Mouse (Mus musculus): ENCODE measurements around the gene Med27. TPM values are rescaled to one million over a fixed set of nuclear protein-coding genes. Genes with fewer than 3 reads are reported as not detected.

Gene Med27
- polyA plus RNA-seq, 1 experiment from 2014 or later = 31.1 TPM

- Histone ChIP-seq H3K4me3 (ENCODE audit: low read length) (no peak overlapping the region), H3K36me3 (ENCODE audit: control insufficient read depth, insufficient read depth) (no peaks in the 10 kb centered on the region), H3K4me1 (ENCODE audit: control insufficient read depth, insufficient read depth, low read length) (peaks cover 29% of the 10 kb centered on the region), H3K9ac (ENCODE audit: low read length) (no peak overlapping the region), H3K27ac (ENCODE audit: low read length) (no peak overlapping the region), H3K27me3 (ENCODE audit: control insufficient read depth, insufficient read depth, low read length) (no peaks in the 10 kb centered on the region), H3K9me3 (replicated peaks; ENCODE audit: control insufficient read depth, low read length) (no peaks in the 10 kb centered on the region), H3K4me2 (ENCODE audit: low read depth, low read length) (no peak overlapping the region)
- ATAC-seq (replicated peaks; ENCODE audit: extremely low read depth, insufficient read depth, low FRiP score) = no peak
- WGBS = 67% methylated on average over 9 of the region's 9 CpGs
These were observed 118.4 kb downstream of the Med27 start for GRCm38 (mm10) chr2:29464851-29465648.

- no peak overlapping the region for H3K4me3 ChIP-seq (ENCODE audit: low read length)
- H3K27me3 ChIP-seq (ENCODE audit: control insufficient read depth, insufficient read depth, low read length) = no peaks in the 10 kb centered on the region
- no peak overlapping the region for H3K4me2 ChIP-seq (ENCODE audit: low read depth, low read length)
- ATAC-seq (replicated peaks; ENCODE audit: extremely low read depth, insufficient read depth, low FRiP score) = no peak
- no peak overlapping the region for H3K27ac ChIP-seq (ENCODE audit: low read length)
- H3K4me1 ChIP-seq (ENCODE audit: control insufficient read depth, insufficient read depth, low read length) = peaks cover 29% of the 10 kb centered on the region
- 76% methylated on average over 3 of the region's 3 CpGs for WGBS
- no peak overlapping the region for H3K9ac ChIP-seq (ENCODE audit: low read length)
- H3K9me3 ChIP-seq (replicated peaks; ENCODE audit: control insufficient read depth, low read length) = no peaks in the 10 kb centered on the region
- no peaks in the 10 kb centered on the region for H3K36me3 ChIP-seq (ENCODE audit: control insufficient read depth, insufficient read depth)
These were observed 119.1 kb downstream of the Med27 start for GRCm38 (mm10) chr2:29465649-29466137.

- no peaks in the 10 kb centered on the region for H3K36me3 ChIP-seq (ENCODE audit: control insufficient read depth, insufficient read depth)
- H3K4me1 ChIP-seq (ENCODE audit: control insufficient read depth, insufficient read depth, low read length) = peaks cover 29% of the 10 kb centered on the region
- H3K27ac ChIP-seq (ENCODE audit: low read length) = no peak overlapping the region
- no peaks in the 10 kb centered on the region for H3K27me3 ChIP-seq (ENCODE audit: control insufficient read depth, insufficient read depth, low read length)
- H3K9ac ChIP-seq (ENCODE audit: low read length) = no peak overlapping the region
- WGBS = 35% methylated on average over 4 of the region's 4 CpGs
- peak; percentile 59; the same call in 1 of the 2 replicates for ATAC-seq (replicated peaks; ENCODE audit: extremely low read depth, insufficient read depth, low FRiP score)
- H3K4me3 ChIP-seq (ENCODE audit: low read length) = no peak overlapping the region
- no peak overlapping the region for H3K4me2 ChIP-seq (ENCODE audit: low read depth, low read length)
- H3K9me3 ChIP-seq (replicated peaks; ENCODE audit: control insufficient read depth, low read length) = no peaks in the 10 kb centered on the region
These were observed 119.8 kb downstream of the Med27 start for GRCm38 (mm10) chr2:29466396-29466795.

- no peak overlapping the region for H3K4me3 ChIP-seq (ENCODE audit: low read length)
- no peaks in the 10 kb centered on the region for H3K36me3 ChIP-seq (ENCODE audit: control insufficient read depth, insufficient read depth)
- 80% methylated on average over 15 of the region's 15 CpGs for WGBS
- H3K9me3 ChIP-seq (replicated peaks; ENCODE audit: control insufficient read depth, low read length) = no peaks in the 10 kb centered on the region
- peaks cover 22% of the 10 kb centered on the region for H3K4me1 ChIP-seq (ENCODE audit: control insufficient read depth, insufficient read depth, low read length)
- no peak overlapping the region for H3K27ac ChIP-seq (ENCODE audit: low read length)
- H3K4me2 ChIP-seq (ENCODE audit: low read depth, low read length) = no peak overlapping the region
- no peak for ATAC-seq (replicated peaks; ENCODE audit: extremely low read depth, insufficient read depth, low FRiP score)
- no peak overlapping the region for H3K9ac ChIP-seq (ENCODE audit: low read length)
- H3K27me3 ChIP-seq (ENCODE audit: control insufficient read depth, insufficient read depth, low read length) = no peaks in the 10 kb centered on the region
These were observed 121.9 kb downstream of the Med27 start for GRCm38 (mm10) chr2:29468517-29468936.

DNA sequence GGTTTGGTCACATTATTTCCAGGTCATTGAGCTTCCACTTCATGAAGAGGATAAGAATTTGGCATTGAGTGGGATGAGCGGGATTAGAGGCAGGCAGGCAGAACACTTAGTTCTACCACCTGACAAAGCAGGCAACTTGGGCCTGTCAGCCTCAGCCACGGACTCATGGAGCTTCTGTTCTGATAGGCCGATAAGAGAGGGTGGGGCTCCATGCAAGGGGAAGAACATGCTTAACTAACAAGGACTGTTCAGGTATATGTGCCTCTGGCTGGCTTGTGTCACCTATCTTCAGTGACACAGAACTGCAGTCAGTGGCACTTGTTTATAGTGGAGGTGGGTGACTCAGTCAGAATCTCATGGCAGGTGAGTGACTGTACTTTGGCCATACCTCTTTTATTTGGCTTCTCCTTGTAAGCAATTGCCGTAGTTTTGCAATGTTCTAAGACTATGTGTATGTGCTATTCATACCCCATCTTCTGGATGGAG lies 126.4 kb downstream of the Med27 start:
- WGBS = 73% methylated on average over 4 of the region's 4 CpGs
- Histone ChIP-seq H3K27ac (ENCODE audit: low read length) (no peak overlapping the region), H3K36me3 (ENCODE audit: control insufficient read depth, insufficient read depth) (no peaks in the 10 kb centered on the region), H3K4me2 (ENCODE audit: low read depth, low read length) (no peak overlapping the region), H3K4me3 (ENCODE audit: low read length) (no peak overlapping the region), H3K27me3 (ENCODE audit: control insufficient read depth, insufficient read depth, low read length) (no peaks in the 10 kb centered on the region), H3K4me1 (ENCODE audit: control insufficient read depth, insufficient read depth, low read length) (peaks cover 9% of the 10 kb centered on the region), H3K9ac (ENCODE audit: low read length) (no peak overlapping the region), H3K9me3 (replicated peaks; ENCODE audit: control insufficient read depth, low read length) (no peaks in the 10 kb centered on the region)
- no peak for ATAC-seq (replicated peaks; ENCODE audit: extremely low read depth, insufficient read depth, low FRiP score)

DNA sequence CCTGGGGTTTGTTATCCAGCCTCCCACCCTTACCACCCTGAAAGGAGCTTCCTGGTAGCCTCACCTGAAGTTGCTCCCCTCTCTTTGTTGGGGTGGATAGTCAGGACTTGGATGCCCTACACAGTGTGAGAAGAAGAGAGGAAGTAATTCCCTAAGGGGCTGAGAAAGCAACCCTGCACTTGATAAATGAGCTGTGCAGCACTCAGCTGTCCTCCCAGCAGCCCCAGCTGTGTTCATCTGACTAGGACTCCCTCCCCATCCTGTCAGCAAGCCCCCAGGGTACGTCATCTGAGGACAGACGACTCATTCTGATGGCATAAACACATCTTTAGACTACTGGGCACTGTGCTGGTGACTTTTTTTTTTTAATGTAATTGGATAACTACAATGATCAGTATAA lies 127.3 kb downstream of the Med27 start:
- H3K27me3 ChIP-seq (ENCODE audit: control insufficient read depth, insufficient read depth, low read length) = no peaks in the 10 kb centered on the region
- no peak for ATAC-seq (replicated peaks; ENCODE audit: extremely low read depth, insufficient read depth, low FRiP score)
- H3K4me3 ChIP-seq (ENCODE audit: low read length) = no peak overlapping the region
- H3K9me3 ChIP-seq (replicated peaks; ENCODE audit: control insufficient read depth, low read length) = no peaks in the 10 kb centered on the region
- 73% methylated on average over 2 of the region's 2 CpGs for WGBS
- no peak overlapping the region for H3K4me2 ChIP-seq (ENCODE audit: low read depth, low read length)
- no peaks in the 10 kb centered on the region for H3K36me3 ChIP-seq (ENCODE audit: control insufficient read depth, insufficient read depth)
- no peak overlapping the region for H3K9ac ChIP-seq (ENCODE audit: low read length)
- H3K4me1 ChIP-seq (ENCODE audit: control insufficient read depth, insufficient read depth, low read length) = peaks cover 9% of the 10 kb centered on the region
- no peak overlapping the region for H3K27ac ChIP-seq (ENCODE audit: low read length)

- no peak overlapping the region for H3K27ac ChIP-seq (ENCODE audit: low read length)
- 83% methylated on average over 1 of the region's 1 CpGs for WGBS
- no peak overlapping the region for H3K4me3 ChIP-seq (ENCODE audit: low read length)
- H3K4me1 ChIP-seq (ENCODE audit: control insufficient read depth, insufficient read depth, low read length) = peaks cover 9% of the 10 kb centered on the region
- H3K27me3 ChIP-seq (ENCODE audit: control insufficient read depth, insufficient read depth, low read length) = no peaks in the 10 kb centered on the region
- H3K36me3 ChIP-seq (ENCODE audit: control insufficient read depth, insufficient read depth) = no peaks in the 10 kb centered on the region
- H3K9ac ChIP-seq (ENCODE audit: low read length) = no peak overlapping the region
- H3K4me2 ChIP-seq (ENCODE audit: low read depth, low read length) = no peak overlapping the region
- no peak for ATAC-seq (replicated peaks; ENCODE audit: extremely low read depth, insufficient read depth, low FRiP score)
- no peaks in the 10 kb centered on the region for H3K9me3 ChIP-seq (replicated peaks; ENCODE audit: control insufficient read depth, low read length)
These were observed 130.1 kb downstream of the Med27 start for GRCm38 (mm10) chr2:29476702-29477101.

- 61% methylated on average over 8 of the region's 8 CpGs for WGBS
- ATAC-seq (replicated peaks; ENCODE audit: extremely low read depth, insufficient read depth, low FRiP score) = no peak
These were observed 135.2 kb downstream of the Med27 start for GRCm38 (mm10) chr2:29481856-29482255.

GRCm38 (mm10) chr2:29482979-29483718 lies 136.5 kb downstream of the Med27 start:
- Histone ChIP-seq H3K27me3 (ENCODE audit: control insufficient read depth, insufficient read depth, low read length) (no peaks in the 10 kb centered on the region), H3K36me3 (ENCODE audit: control insufficient read depth, insufficient read depth) (no peaks in the 10 kb centered on the region), H3K4me2 (ENCODE audit: low read depth, low read length) (no peak overlapping the region), H3K4me3 (ENCODE audit: low read length) (no peak overlapping the region), H3K9ac (ENCODE audit: low read length) (no peak overlapping the region), H3K27ac (ENCODE audit: low read length) (no peak overlapping the region), H3K4me1 (ENCODE audit: control insufficient read depth, insufficient read depth, low read length) (0 out of 2 replicates have a peak, but pooled peaks cover 9% of the 10 kb centered on the region), H3K9me3 (replicated peaks; ENCODE audit: control insufficient read depth, low read length) (no peaks in the 10 kb centered on the region)
- ATAC-seq (replicated peaks; ENCODE audit: extremely low read depth, insufficient read depth, low FRiP score) = no peak
- 64% methylated on average over 9 of the region's 9 CpGs for WGBS

More at GRCm38 (mm10) chr2:29481856-29482255, 135.2 kb downstream of the Med27 start:
- Histone ChIP-seq H3K4me3 (ENCODE audit: low read length) (no peak overlapping the region), H3K27ac (ENCODE audit: low read length) (no peak overlapping the region), H3K36me3 (ENCODE audit: control insufficient read depth, insufficient read depth) (no peaks in the 10 kb centered on the region), H3K9ac (ENCODE audit: low read length) (no peak overlapping the region), H3K4me2 (ENCODE audit: low read depth, low read length) (no peak overlapping the region), H3K27me3 (ENCODE audit: control insufficient read depth, insufficient read depth, low read length) (no peaks in the 10 kb centered on the region), H3K4me1 (ENCODE audit: control insufficient read depth, insufficient read depth, low read length) (0 out of 2 replicates have a peak, but pooled peaks cover 9% of the 10 kb centered on the region), H3K9me3 (replicated peaks; ENCODE audit: control insufficient read depth, low read length) (no peaks in the 10 kb centered on the region)
